Mouse (Mus musculus) adrenal gland, postnatal 36 days (tissue): ENCODE measurements around the gene S100z. TPM values are rescaled to one million over a fixed set of nuclear protein-coding genes. Genes with fewer than 3 reads are reported as not detected.

Experiments used
- DNase-seq, 2 experiments: peaks; one replicate each; pipeline ENCODE4 v3.0.0; 2021; ENCODE audit warnings: mixed read lengths in 1 of 2
- long read RNA-seq, 2 experiments: library from polyadenylated mRNA; stranded (forward); transcript quantifications; one replicate each; pipeline ENCODE4 v2.0.0; 2021; ENCODE audit warnings: borderline sequencing depth in 2 of 2
- total RNA-seq, 2 experiments: library from RNA; stranded (reverse); gene quantifications; 2 replicates each; pipeline ENCODE4 v1.2.3; 2021

Gene S100z
- total RNA-seq, result not detected
- long read RNA-seq, experiment 1, result 0 reads
- long read RNA-seq, experiment 2, result 0 reads

- DNase-seq, result no peak
These were observed at the start of gene S100z for GRCm38 (mm10) chr13:95478671-95479413. Gene S100z, minus strand, starts transcription at chr13:95478721.

- DNase-seq, result peak; percentile 16 to 28
These were observed 46.4 kb upstream of the S100z start, which contains the start of gene F2rl1 for GRCm38 (mm10) chr13:95524674-95525491. Gene F2rl1, minus strand, starts transcription at chr13:95525227.

- DNase-seq, result no peak
These were observed 45.8 kb upstream of the S100z start for GRCm38 (mm10) chr13:95524424-95524673.

- peak; percentile 53 to 70 for DNase-seq
These were observed 45.3 kb upstream of the S100z start for GRCm38 (mm10) chr13:95523659-95524423.

- no peak for DNase-seq
These were observed 43.7 kb upstream of the S100z start for GRCm38 (mm10) chr13:95522176-95522575.

- DNase-seq, result no peak
These were observed 42.5 kb upstream of the S100z start for GRCm38 (mm10) chr13:95521029-95521428.

GRCm38 (mm10) chr13:95514756-95515155 is 36.2 kb upstream of the S100z start:
- DNase-seq, result no peak

GRCm38 (mm10) chr13:95510054-95510453 is 31.5 kb upstream of the S100z start:
- DNase-seq, result no peak

- no peak for DNase-seq
These were observed 24.9 kb upstream of the S100z start for GRCm38 (mm10) chr13:95503279-95503917.

- DNase-seq, result no peak
These were observed 18.1 kb upstream of the S100z start for GRCm38 (mm10) chr13:95496601-95497000.

GRCm38 (mm10) chr13:95494812-95495211 is 16.3 kb upstream of the S100z start:
- no peak for DNase-seq

- no peak for DNase-seq
These were observed 14.8 kb upstream of the S100z start for GRCm38 (mm10) chr13:95493296-95493695.

GRCm38 (mm10) chr13:95491327-95491726 is 12.8 kb upstream of the S100z start:
- DNase-seq, result no peak

GRCm38 (mm10) chr13:95484664-95485063 is 6.1 kb upstream of the S100z start:
- no peak for DNase-seq

- DNase-seq, result peak; percentile 74 to 78
These were observed 2.9 kb upstream of the S100z start for GRCm38 (mm10) chr13:95481428-95481827.

GRCm38 (mm10) chr13:95477173-95477572 is 1.3 kb downstream of the S100z start:
- DNase-seq, result no peak

GRCm38 (mm10) chr13:95475124-95475523 is 3.4 kb downstream of the S100z start:
- no peak for DNase-seq

- DNase-seq, result no peak
These were observed 4.2 kb downstream of the S100z start for GRCm38 (mm10) chr13:95474294-95474693.

GRCm38 (mm10) chr13:95470970-95471369 is 7.6 kb downstream of the S100z start:
- peak; percentile 11 to 28 for DNase-seq

GRCm38 (mm10) chr13:95451529-95451928 is 27.0 kb downstream of the S100z start:
- peak in 1 of 2 experiments; percentile 11 for DNase-seq

GRCm38 (mm10) chr13:95450636-95451210 is 27.8 kb downstream of the S100z start:
- DNase-seq, result peak; percentile 49 to 52

GRCm38 (mm10) chr13:95449730-95450129 is 28.8 kb downstream of the S100z start:
- DNase-seq, result no peak
